Mouse (Mus musculus) urinary bladder, postnatal 25 days (tissue): ENCODE data around the gene Prss56.

ENCODE experiments used
- DNase-seq: peaks from one replicate; pipeline ENCODE4 v3.0.0; 2022; ENCODE audit warnings: low spot score

Gene Prss56

DNA sequence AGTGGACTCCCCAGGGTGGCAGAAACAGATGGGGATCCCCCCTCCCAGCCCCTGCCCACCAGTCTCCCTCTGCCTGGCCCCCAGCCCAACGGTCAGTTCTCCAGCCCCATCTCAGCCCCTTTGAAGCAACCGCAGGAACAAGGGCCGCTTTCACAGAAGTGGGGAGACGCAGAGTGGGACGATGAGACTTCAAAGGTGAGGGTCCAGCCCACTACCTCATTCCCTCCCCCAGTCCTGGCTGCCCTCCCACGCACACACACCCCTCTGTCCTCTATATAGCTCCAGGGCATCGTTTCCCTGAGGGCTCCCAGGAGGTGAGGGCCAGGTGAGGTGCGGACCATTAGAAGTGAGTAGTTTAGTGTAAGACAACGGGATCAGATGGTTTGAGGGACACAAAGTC lies at the start of gene Prss56:
Prss56 (plus strand) TSS at position 301 of the 400 bp plus-strand sequence.
- DNase-seq = no peak

DNA sequence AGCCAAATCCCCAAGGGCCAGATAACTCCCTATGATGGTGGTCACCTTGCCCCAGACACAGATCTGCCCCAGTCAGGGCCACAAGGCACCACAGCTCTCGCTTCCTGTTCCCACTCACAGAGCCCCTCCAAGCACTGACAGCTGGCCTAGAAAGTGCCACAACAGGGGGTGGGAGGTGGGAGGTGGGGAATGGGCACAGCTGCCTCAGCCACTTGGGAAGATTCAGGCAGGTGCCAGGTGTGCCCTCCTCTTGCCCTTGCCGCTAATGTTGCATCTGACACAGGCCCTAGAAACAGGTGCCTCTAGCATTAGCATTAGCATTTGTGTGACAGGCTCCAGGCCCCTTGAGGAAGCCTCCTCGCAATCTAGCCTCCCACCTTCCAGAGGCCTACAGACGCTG lies 41.6 kb upstream of the Prss56 start:
- DNase-seq = no peak

DNA sequence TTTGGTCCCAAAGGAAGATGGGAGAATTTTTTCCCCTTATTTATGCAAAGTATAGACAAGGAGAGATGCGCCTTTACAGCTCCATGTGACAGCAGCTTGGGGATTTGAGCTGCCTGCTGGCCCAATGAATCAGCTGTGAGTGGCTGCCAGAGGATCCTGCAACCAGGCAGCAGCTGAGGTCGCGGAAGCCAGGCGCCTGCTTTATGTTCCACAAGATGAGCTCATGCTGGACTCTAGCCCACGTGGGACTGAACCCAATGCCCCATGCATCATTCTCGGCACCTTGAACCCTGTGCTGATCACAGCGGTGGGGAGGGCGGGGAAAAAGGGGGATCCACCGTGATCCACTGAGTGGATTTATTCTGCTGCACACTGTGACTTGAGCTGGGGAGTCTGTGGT lies 40.7 kb upstream of the Prss56 start:
- DNase-seq = no peak

DNA sequence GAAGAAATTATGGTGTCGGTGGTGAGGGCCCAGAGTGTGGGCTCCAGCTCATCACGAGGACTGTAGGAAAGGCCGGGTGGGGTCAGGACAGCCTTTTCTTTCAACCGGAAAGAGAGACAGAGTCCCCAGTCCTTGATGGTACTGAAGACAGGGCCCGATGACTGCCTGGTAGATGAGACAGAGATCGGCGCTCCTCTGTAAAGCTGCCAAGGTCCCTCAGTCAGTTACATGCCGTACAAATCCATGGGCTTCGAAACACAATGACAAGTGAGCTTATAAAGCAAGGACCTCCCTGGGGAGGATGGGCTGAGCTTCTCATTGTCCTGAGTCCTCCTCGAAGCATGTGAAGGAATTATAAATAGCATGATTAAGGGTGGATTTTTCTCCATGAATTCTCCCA lies 40.0 kb upstream of the Prss56 start:
- no peak for DNase-seq

DNA sequence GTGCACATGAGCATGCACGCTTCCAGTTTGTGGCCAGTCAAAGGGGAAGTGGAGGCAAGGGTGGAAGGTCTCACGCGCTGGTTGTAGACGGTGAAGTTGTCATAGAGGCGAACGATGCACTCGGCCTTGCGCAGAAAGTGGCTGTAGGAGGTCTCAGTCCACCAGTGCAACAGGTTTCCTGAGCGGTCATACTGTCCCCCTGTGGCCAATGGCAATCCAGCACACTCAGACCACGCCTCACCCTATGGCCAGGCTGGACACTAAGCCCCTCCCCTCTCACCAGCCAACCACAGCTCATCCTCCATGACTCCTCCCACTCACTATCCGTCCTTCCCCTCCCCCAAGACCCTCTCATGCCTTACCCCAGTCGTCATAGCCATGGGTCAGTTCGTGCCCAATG lies 33.7 kb upstream of the Prss56 start:
- no peak for DNase-seq

DNA sequence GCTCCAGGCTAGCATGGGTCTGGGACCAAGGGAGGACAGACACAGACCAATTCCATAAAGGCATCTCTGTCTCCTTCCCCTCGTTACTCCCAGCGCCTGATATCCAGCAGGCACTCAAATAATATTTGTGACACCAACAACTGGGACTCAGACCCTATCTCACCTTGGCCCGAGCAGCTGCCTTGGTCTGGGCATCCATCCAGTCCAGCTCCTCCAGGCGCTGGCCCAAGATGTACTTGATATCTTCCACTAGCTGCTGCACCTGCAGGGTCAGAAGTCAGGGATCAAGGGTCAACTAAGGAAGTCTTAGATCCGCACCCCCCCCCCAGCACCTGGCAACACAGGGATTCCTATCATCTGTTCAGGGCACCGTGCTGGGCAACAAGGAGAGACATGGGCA lies 31.8 kb upstream of the Prss56 start:
- no peak for DNase-seq

DNA sequence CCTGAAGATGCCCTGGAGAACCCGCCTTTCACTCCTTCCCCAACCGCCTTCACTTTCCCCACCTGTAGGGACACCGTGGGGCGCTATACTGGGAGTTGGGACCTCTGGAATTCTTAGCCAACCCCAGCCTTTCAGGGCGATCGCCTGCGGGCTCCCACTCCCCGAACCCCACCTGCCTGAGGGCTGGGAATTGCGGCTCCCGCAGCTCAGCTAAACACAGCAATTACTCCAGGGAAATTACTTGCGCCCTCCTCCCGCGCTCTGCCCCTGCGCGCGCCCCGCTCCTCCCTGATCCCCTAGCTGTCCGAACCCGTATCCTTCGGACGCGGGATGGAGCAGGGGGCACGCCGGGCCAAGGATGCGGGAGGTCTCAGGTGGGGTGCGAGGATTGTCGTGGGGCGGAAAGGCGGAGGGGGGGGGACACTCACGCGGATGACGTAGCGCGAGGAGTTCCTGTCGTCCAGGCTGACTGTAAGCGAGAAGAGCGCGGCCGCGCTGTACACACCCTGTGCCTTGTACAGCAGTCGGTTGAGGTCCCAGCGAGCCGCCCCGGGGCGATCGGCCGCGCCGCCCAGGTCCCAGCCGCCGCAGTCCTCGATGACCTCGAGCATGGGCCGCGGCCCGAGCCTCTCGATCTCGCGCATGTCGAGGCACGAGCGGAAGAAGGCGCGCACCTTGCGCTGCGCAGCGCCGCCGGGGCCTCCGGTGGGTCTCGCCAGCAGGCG lies 29.2 kb upstream of the Prss56 start:
- no peak for DNase-seq

DNA sequence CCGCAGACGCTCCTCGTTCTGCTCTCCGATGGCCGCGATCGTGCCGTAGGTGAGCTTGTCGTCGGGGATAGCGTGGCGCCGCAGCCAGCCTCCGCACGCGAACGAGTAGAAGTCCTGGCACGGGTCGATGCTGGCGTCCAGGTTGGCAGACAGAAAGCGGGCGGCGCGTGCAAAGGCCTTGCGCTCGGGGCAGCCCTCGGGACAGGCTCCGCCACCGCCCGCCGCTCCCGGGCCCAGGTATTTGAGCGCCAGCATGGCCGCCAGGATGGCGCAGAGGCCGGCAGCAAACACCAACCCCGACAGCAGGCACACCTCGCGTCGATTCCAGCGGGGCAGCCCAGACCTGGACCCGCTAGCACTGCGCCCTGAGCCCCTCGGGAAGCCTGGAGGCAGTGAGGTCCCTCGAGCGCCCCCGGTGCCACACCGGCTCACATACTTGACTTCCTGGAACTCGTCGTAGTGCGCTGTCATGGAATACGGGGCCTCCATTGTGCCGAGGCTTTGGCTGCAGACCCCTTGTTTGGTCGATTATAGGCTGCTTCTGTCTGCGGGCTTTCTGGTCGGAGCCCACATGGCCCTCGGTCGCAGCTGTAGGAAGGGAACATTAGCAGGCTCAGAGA lies 28.5 kb upstream of the Prss56 start:
- no peak for DNase-seq

DNA sequence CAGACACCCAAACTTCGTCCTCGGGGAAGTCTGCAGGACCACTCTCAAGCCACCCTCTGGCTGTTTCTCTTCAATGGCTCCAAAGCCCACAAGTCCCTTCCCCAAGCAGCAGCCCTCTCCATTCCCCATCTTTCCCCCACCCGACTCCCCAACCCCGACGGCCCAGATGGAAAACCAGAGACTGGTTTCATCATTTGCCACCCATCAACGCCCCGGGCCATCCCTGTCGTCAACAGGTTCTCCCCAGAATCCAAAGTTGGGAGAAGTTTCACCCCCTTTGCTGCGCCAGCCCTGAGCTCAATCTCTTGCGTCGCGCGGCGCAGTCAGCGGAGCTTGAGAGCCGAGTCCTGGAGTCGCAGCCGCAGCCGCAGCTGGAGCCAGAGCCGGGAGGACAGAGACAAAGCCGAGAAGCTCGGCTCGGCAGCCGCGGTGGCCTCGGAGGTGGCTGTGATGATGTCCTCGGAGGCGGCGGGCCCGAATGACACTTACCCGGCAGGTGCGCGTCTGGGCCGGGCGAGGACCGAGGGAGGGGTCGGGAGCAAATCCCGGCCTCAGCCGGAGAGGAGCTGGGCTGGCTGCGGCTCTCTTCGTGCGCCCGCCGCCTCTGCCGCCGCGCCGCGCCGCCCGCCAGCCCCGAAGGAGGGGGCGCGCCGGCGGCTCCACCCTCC lies 27.4 kb upstream of the Prss56 start:
- DNase-seq = no peak

DNA sequence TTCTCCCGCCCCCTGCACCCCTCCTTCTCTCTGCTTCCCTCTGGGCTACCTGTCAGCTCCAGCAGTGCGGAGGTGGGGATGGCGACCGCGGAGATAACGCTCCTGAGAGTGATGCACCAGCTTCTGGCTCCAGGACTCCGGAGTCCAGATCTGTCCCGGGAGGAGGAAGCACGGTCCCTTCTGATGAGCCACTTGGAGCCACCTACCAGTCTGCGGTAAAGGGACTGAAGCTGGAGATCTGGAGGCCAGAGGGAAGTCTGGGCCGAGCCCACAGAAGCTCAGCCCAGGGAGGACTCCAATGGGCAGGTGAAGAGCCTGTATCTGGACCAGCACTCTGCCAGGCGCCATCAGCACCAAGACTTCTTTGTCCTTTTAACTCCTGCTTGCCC lies 26.9 kb upstream of the Prss56 start, which contains the start of gene Ecel1:
Ecel1 (minus strand) TSS at position 323 of the 389 bp plus-strand sequence.
- DNase-seq = no peak

DNA sequence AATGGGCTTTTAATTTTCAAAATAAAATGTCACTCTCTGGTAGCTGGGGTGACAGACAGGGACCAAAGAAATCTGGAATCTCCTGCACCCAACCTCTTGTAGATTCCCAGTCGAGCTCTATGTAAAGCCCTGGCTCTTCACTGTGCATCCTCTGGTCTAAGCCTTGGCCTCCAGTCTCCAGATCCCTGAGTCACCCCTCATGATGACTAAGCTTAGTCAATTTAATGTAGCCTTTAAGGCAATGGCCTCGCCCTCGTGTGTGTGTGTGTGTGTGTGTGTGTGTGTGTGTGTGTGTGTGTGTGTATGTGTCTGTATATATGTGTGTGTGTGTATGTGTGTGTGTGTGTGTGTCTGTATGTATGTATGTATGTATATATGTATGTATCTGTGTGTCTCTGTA lies 23.7 kb upstream of the Prss56 start:
- DNase-seq = no peak

DNA sequence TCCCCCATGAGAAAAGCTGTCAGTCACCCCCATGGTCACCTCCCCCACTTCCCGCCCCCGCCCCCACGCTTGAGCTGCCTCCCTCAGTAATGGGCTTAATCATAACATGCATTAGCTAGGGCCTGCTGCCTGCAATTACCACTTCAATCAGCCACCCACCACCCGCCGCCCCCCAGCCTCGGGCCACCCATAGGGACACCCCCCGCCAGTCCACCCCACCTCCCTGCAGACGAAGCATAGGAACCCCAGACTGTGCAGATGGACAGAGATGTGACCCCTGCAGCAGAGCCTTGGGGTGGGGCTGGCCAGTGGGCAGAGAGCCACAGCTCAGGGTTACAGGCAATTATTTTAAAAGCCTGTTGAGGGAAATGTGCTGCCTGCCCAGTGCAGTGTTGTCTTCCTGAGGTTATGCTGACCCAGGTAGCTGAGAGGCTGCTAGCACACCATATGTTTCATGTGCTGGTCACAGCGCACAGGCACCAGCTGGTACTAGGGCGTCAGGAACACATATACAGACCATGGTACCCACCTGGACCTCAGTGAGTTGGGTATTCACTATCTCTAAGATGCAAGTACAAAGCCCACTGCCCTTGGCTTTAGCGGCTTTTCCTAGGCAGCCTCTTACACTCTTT lies 18.8 kb upstream of the Prss56 start:
- DNase-seq = no peak

DNA sequence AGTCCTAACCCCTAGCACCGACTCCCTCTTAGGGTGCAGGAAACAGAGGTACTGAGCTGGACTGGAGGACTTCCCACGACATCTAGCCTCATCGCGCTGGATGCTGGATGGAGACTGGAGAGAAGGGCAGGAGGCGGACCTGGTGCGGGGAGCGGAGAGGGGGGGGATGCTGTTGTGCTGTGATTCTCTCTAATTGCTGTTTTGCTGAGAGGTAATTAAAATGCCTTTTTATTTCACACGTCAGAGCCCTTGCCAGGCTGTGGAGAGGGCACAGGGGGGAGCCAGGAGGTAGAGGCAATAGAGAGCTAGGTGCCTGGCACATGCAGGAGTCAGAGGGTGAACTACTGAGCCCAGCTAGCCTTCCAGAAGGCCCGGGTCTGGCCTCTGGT lies 18.3 kb upstream of the Prss56 start:
- DNase-seq = no peak

DNA sequence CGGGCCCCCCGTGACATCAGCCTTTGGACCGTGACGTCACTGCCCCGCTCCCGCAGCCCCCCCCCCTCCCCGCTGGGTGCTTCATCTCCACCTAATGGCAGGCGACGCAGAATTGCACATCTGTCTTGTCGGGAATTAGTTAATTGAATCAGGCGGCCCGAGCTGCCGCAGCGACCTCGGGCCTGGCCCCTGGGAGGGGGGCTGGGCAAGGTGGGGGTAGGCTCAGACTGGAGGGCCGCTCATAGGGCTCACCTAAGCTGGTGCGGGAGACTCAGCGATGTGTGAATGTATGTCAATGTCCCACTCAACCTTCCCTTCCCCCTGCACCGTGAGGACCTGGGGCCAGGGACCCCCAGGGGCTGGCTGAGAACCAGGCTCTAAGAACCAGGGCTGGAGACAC lies 12.7 kb upstream of the Prss56 start:
- no peak for DNase-seq

DNA sequence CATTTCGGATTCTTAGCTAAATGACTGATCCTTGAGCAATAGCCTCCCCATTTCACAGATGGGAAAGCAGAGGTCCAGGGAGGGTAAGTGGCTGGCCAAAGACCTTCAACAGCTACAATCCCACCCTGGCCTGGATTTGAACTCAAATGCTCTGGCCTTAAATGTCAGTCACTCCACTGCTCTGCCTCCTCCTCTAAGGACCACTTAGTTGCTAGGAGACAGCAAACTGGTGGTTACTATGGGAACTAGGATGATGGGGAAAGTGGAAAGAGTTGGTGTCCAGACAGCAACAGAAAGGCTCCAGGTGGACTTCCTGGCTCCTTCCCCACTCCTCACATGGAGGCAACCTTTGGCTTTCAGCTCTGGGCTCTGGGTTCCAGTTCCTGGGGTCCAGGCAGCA lies 11.8 kb upstream of the Prss56 start:
- no peak for DNase-seq

DNA sequence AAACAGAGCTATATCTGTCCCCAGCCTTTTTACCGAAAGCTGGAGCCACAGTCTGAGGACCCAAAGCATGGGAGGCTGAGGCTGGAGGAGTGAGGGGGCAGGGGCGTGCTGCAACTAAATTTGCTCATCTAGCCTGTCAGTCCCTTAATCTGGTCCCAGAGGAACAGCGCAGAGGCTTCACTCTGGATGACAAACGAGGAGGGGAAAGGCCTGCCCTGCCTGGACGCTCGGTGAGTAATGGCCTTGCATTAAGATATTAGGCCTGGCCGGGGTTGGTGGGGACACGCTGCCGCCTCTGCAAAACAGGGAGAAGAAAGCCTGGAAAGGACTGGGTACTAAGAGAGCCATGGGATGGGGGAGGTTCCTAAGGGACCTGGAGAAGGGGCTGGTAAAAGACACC lies 10.8 kb upstream of the Prss56 start:
- DNase-seq = no peak

DNA sequence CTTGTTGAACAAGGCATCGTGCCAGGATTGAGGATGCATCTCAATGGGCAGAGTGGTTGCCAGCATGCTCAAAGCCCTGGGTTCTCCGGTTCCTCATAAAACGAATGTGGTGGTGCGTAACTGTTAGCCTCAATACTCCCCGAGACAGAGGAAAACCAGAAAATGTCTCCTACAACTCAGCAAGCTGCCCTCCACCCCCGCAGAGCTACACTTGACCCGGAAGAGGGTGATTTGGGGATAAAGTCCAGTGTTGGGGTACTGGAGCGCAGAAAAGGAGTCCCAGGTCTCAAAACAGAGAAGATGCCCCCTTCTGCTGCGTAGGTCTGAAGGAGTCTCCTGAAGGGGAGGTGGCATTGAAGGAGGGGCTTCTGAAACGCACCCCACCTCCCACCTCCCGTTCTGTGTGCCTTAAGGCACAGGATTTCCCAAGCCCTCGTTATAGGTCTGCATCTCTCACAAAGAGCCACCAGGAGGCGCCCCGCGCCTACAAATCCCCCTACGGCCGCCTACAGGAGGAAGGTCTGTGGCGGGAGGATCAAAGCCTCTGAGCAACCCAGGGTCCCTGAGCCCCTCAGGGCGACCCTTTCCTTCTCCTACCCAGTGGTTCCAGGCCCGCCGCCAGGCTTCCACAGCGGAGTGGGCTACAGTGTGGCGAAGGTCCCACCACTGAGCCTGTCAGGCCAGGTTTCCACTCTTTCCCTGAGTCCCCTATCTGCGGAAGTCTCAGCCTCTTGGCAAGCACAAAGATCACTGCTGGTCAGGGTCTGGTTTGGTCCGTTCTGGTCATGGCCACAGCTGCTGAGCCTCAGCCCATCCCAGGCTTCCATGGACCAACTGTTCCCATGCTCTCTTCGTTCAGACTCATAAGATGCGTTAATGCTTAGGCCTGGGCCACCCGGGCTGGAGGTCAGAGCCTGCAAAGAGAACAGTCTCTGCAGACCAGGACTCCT lies 8.8 kb upstream of the Prss56 start:
- DNase-seq = peak; percentile 52

DNA sequence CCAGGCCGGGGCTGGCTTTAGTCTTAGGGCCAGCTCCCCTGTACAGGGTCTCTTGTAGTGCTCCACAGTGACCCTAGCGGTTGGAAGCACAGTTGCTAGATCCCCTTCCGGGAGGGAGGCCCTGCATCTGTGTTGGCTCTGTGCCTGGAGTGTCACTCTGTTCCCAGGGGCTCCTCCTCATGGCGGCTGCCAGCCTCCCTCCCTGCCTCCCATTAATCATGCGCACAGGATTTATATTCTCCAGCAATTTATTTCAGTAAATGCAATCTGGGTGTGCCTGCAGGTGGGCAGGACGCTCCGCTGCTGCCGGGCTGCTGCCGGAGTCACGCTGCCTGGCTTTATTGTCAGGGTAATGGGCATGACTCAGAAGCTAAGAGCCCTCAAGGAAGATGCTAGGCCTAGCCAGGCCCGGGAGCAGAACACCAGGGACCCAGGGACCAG lies 7.2 kb upstream of the Prss56 start:
- DNase-seq = peak; percentile 22

DNA sequence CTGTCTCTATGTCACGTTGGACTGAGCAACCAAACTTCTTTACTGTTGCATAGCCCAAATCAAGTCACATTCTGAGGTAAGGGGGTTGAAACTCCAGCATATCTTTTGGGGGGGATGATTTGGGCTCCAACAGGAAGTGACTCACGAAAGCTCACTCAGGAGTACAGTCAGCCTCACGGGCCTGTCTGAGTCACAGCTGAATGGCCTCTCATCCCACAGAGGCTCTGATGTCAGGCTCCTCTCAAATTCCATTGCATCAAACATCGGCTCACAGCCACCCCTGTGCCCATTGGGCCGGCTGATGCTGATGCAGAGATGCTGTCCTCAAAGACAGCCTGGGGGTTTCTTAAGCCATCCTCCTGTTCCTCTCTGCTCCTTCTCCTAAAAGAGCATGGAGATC lies 2.2 kb upstream of the Prss56 start:
- DNase-seq = no peak

DNA sequence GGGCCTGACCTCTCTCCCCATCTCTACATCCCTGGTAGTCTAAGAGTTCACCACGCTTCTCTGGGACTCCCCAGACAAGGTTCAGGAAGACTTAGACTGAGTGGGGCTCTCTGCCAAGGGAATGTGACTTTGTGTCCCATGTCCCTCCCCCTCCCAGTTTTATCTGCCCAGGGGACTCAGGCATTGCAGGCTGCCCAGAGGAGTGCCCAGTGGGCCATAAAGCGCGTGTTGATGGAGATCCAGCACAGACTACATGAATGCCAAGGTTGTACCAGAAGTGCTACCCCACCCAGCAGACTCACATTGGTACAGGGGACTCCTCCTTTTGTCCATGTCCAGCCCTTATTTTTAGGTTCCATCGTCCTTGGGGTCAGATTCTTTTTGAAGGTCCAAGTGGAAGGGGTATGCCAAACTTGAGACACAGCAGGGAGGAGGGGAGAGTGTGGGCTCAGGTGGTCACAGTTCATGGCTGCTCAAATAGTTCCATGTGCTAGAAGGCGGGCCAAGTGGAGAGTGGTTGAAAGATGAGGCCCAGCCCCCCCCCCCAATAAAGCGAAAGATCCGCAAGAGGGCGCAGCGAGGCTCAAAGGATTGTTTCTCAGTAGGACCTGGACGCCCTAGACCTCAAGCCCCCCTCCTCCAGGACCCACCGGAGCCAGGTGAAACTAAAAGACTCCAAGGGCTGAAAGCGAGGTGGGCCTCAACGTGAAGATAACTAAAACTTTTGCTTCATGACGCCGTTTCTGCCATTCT lies 1.1 kb downstream of the Prss56 start:
- DNase-seq = no peak

DNA sequence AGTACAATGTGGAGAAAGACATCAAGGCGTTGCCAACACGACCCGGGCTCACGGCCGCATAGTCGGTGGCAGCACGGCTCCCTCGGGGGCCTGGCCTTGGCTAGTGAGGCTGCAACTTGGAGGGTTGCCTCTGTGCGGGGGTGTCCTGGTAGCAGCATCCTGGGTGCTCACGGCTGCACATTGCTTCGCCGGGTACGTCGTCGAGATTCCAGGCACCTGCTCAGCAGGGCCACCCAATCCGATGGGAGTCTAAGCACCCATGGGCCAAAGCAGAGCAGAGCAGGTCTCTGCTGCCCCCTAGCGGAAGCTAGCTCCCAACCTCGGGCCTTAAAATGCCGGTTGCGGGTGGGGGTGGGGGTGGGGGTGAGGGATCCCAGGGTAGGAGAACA lies 1.6 kb downstream of the Prss56 start:
- peak; percentile 70 for DNase-seq
